Mouse (Mus musculus): ENCODE data around the gene Phldb3.
A peak's percentile ranks its signal among the peaks of the same experiment; 100 is the strongest.

Gene Phldb3

DNA sequence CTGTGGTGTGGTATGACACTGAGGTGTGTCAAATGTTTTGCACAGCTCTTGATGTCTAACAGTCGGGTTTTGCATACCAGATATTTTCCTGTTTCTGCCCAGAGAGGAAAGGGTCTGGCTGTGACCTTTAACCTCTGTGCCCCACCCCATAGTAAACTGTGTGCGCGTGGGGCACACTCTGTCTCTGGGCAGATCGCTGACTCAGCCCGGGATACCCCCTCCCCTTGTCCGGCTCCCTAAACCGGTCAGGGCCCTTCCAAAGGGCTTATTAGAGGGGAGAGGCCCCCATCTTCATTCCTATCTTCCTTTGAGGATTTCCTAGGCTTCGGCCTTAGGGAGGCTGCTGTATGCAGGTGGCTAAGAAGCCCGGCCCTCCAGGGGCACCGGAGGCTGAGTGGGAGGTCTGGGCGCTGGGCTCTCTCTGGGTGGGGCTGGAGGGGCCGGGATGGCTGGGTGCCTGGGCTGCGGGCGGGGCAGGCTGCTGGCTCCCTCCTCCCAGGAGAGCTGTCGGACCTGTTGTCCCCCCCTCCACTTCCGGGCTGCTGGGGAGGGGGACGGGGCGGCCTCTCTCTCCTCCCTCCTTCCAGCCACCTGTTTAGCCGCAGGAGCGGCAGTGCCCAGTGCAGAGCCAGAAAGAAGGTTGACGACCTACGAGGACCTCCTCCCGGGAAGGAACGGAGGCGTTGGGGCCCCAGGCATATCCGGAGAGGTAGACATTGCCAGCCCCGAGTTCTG is at the start of gene Phldb3:
Gene Phldb3, plus strand, starts transcription at position 620 of the 735 bp plus-strand sequence.
- no peak for DNase-seq (ENCODE audit: low spot score)

DNA sequence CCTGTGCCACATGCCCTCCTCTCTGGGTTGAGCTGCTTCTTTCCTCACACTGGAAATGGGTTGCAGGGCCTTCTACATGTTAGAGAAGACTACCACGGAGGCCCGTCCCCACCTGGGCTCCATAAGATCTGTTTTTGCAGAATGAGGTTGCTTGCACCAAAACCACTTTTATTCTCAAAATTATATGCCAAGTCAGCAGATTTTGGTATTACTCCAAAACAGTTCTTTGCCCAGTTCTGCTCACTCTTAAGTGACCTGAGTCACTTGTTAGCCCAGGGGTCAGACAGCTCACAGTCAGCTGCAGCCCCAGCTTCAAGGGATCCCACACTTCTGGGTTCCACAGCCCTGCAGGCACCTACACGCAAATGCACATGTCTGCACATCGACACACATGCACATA is 49.1 kb upstream of the Phldb3 start:
- no peak for DNase-seq (ENCODE audit: low spot score)

DNA sequence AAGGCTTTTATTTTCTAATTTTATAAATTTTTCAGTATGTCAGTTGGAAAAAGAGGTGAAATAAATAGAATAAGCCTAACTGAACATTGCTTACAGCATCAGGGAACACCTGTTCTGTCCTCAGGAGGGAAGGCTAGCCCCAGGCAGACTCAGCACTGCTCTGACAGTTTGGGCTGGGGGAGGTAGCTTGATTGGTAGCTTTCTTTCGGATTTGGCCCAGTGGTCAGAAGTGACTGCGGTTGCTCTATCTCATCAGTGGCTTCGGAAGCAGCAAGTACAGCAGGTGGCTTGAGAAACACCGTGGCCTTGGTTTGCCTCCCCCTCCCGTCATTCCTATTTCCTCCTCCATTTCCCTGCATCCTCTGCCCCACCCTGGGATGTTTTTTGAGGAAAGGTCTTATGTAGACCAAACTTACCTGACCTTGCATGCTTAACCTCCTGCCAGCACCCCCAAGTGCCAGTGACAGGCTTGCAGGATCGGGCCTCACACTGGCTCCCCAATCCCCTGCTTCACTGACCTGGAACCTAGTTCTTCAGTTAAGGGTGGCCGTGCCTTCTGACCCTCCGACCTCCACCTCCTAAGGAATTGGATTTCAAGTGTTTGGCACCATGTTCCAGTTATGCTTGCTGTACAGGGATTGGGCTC is 47.2 kb upstream of the Phldb3 start:
- no peak for DNase-seq (ENCODE audit: low spot score)

DNA sequence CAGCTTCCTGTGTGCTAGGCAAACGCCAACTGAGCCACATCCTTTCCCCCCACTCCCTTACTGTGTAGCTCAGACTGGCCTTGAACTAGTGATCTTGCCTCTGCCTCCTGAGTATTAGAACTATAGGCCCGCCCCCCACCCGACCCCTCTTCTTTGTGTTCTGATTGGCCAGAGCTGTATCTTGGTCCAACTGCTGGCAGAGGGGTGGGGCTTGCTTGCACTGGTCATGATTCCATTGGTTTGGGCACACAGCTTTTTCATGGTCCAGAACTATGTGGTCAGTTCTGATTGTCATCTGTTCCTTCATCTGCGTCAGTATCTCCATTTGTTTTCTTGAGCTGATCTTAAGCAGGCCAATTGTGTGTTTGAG is 46.7 kb upstream of the Phldb3 start:
- DNase-seq (ENCODE audit: low spot score): no peak

DNA sequence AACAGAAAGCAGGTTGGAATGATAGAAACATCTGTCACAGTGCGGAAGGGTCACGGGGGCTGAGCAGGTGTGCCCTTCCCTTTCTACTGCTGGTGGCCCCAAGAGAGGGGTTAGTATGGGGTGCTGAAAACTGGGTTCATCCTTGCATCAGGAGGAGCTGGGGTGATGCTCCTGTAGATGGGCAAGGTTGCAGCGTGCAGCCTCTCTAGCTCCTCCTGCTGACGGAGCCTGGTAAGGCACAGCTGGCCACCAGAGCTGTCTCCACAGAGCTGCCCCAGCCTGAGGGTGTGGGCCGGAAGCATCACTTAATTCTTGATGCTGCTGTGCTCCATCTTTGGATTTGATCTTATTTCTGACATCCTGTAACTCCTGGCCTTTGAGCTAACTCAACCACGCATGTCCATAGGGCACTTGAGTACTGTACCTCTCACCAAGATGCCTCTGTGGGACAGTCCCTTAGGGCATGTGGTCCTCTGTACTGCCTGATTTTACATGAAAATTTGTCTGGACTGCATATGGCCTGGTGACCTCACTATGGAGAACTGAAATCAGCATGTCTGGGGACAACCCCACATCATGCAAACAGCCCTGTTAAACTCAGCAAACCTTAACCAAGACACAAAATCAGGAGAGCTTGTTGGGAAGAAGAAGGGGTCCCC is 45.8 kb upstream of the Phldb3 start:
- DNase-seq (ENCODE audit: low spot score): peak; percentile 72

DNA sequence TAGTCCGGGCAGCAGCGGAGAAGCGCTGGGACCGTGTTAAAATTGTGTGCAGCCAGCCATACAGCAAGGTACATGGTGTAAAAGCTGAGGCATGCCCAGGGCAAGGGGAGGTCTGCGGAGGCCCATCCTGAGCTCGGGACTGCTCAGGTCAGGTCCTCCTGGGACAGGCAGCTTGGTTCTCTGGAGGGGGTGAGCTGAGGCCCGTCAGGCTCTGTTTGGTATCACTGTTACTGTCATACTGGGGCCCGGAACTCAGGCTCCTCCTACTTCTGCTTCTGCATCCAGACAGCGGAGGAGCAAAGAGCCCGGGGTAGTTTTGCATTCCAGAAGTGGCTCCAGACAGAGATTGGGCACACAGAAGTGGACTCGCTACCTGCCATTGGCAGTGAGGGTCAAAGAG is 44.9 kb upstream of the Phldb3 start:
- no peak for DNase-seq (ENCODE audit: low spot score)

DNA sequence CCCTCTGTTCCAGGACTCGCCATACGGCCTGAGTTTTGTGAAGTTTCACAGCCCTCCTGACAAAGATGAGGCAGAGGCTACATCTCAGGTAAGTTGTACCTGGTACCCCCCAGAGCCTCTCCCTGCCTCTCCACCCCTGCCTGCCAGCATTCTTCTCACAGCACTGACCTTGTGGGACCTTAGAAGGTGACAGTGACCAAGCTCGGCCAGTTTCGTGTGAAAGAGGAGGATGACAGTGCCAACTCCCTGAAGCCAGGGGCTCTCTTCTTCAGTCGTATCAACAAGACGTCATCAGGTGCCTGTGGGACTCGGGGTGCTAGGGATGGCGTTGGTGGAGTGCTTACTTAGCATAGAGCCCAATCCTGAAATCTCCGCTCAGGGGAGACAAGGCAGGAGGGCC is 44.4 kb upstream of the Phldb3 start:
- DNase-seq (ENCODE audit: low spot score): no peak

DNA sequence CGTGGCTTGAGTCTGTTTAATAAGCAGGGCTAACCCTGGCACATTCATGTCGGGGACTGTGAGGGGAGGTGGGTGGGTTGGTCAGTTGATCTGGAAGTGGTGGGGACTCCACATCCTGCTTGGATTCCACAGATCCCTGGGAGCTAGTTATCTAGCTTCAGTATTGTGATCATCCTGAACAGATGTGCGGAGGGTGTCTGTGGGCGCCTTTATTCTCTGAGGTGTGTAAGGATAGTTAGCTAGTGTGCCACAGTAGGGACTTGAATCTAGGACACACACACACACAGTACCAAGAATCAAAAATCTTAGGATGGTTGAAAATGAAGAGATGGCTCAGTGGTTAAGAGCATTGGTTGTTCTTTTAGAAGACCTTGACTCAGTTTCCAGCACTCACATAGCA is 42.1 kb upstream of the Phldb3 start:
- no peak for DNase-seq (ENCODE audit: low spot score)

DNA sequence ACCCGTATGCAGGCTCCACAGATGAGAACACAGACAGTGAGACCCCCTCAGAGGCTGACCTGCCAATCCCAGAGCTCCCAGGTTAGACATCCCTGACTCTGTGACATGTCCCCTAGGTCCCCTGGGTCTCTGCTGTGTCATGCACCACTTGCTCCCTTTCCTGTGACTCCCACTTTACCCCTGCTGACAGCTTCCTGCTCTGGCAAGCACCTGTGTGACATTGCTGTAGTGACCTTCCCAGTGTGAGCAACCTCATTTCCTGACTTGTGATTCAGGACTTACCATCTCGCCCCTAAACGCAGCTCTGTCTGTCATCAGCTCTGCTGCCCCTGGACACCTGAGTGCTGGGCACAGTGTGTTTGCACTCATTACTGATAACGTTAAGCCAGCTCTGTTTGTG is 39.5 kb upstream of the Phldb3 start:
- no peak for DNase-seq (ENCODE audit: low spot score)

DNA sequence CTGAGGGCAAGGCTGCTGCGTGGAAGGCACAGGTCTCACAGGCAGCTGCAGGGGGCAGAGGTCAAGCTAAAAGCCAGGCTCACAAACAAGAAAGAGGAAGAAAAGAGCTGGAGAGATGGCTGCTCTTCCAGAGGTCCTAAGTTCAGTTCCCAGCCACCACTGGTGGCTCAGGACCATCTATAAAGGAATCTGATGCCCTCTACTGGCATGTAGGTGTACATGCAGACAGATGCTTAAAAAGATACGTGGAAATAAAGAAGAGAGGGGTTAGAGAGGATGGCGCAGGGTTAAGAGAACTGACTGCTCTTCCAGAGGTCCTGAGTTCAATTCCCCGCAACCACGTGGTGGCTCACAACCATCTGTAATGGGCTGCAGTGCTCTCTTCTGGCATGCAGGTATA is 38.1 kb upstream of the Phldb3 start:
- peak; percentile 65 for DNase-seq (ENCODE audit: low spot score)

DNA sequence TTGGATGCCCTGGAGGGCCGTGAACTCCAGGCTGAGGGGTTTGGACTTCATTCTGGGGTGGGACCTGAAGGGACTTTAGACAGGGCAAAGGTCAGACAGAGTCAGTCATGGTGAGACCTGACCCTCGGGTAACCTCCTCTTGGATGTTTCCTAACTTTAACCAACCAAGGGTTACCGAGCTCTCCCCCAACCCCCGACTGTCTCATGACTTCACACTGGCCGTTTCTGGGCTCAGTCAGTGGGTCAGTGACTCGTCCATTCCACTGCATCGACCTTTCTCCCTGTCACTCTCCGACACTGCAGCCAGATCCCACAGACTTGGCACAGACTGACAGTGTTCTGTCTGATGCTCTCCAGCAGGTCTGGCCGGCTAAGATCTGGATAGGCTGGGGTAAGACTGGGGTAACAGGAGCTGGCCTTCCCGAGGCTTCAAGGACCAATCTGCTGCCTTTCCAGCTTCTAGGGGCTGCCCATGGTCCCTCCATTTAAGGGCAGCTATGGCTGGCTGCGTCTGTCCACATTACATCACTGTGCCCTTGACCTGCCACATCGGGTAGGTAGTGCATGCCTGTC is 36.3 kb upstream of the Phldb3 start:
- no peak for DNase-seq (ENCODE audit: low spot score)

DNA sequence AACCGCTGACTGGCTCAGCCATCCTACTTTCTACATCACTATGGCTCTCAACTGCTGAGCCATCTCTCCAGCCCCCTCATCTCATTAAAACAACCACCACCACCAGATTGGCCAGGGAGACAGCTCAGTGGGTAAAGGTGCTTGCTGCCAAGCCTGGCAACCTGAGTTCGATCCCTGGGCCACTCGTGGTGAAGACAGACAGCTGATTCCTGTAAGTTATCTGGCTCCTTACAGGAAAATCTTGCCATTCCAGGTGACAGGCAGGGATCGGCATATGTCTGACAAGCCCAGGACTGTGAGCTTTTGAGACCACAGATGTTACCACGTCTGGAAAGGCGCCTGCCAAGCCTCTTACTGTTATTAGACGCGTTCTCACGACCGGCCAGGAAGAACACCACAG is 32.8 kb upstream of the Phldb3 start:
- no peak for DNase-seq (ENCODE audit: low spot score)

DNA sequence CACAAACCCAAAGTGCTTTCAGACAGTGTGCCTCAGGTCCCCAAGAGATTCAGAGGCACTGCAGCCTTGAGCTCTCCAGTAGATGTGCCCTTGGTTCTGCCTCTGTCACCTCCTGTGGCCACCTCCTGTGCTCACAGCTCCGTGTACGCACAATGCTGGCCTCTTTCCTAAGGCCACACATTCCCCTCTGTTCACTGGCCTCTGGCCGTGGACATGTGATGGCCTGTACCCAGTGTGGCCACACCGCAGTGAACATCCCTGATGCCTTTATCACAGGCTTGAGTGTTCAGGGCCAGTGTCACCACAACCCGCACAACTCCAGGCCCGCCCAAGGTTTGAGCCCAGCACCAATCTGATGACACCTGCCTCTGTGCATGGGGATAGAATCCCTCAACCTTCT is 25.7 kb upstream of the Phldb3 start:
- DNase-seq (ENCODE audit: low spot score): no peak

DNA sequence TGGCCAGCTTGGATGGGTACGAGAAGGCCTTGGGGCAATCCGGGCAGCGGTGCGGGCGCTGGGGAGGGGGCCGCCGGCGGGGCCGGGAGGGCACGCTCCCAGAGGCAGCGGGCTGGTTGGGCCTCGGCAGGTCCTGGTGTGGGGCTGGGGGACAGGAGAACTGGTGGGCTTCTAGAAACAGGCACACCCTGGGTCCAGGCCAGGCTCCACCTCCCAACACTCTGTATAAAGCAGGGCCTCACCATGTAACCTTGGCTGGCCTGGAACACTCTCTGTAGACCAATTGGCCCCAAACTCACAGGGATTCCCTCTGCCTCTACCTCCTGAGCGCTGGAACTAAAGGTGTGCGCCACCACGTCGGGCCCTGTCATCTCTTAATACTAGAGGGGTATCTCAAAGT is 24.6 kb upstream of the Phldb3 start:
- DNase-seq (ENCODE audit: low spot score): no peak

DNA sequence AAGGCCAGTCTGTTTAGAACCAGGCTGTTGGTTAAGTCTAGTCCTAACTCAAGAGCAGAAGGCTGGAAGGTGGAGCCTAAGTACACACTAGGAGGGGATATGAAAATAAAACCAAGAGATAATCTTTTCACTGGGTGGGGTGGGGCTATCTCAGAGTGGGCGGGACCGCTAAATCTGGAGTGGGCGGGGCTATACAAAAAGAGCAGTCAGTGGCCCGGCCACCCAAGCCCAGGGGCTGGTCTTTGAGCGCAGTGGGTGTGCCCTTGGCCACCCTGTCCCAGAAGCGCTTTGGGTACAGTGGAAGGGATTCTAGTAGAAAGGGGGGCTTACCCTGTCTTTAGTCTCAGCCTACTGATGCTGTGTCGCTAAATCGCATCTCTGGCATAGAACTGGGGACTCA is 23.7 kb upstream of the Phldb3 start:
- peak; percentile 17 for DNase-seq (ENCODE audit: low spot score)

DNA sequence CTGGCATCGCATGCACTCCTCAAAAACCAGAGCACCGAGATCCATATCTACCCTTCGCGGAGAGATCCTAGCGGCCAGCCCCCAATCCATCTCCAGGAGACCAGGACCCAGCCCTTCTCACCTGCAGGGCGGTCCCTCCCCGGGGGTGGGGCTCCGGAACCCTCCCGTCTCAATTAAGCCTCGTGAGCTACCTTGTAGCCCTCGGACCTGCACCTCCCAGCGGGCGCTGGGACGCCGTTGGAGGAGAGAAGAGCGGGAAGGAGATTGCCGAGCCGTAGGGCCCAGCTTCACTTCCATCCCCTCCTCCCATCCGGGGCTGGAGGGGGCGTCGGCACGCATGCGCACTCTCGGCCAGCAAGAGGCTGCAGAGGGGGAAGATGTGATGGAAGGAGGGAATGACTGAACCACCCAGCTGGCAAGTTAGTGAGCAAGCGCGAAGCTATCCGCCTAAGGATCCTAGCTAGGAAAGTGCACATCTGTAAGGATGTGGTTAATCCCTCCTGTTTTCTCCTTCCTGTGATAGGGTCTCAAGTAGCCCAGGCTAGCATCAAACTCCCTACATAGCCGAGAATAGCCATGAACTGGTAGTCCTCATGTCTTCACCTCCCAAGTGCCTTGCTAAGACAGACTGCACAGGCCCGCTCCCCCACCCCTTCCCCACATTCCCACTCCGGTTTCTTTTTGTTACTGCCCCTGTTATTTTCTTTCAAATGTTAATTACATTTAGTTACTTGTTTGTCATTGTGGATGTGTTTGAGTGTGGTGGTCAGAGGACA is 23.0 kb upstream of the Phldb3 start, which contains the start of the genes Ethe1 and Zfp575:
Gene Ethe1, plus strand, starts transcription at position 214 of the 776 bp plus-strand sequence.
Gene Zfp575, minus strand, starts transcription at position 312 of the 776 bp plus-strand sequence.
- DNase-seq (ENCODE audit: low spot score): peak; percentile 77

DNA sequence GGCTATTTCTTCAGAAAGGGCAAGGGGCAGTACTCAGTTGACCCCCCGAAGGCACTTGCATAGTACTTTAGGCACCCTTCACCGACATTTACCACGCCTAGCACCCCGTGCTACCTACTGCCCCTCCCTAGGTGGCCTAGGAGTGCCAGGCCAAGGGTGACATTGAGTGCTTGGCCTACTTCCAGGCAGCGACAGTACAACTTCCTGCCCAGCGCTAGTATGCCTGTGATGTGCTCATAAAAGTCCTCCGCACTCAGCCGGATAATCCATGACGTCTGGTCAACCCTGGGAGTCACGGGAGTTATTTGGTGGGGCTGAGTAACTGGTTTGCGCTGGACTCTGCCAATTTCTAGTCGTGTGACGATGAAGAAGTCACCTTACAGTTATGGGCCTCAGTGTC is 22.2 kb upstream of the Phldb3 start:
- no peak for DNase-seq (ENCODE audit: low spot score)

DNA sequence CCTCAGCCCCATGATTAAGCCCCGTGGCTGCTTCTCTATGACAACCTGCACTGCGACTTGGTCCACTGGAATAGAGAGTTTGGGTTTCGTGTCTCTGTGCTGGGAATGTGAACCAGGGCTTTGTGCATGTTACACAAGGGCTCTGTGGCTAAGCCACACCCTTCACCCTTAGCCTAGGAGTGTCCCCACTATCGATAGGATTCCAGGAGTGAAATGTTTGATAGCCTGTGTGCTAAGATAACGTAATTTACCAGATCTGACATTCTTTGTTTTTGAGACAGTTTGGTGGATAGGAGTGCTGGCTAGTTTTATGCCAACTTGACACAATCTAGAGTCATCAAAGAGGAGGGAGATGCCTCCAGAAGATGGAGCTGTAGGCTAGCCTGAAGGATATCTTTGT is 18.8 kb upstream of the Phldb3 start:
- no peak for DNase-seq (ENCODE audit: low spot score)

DNA sequence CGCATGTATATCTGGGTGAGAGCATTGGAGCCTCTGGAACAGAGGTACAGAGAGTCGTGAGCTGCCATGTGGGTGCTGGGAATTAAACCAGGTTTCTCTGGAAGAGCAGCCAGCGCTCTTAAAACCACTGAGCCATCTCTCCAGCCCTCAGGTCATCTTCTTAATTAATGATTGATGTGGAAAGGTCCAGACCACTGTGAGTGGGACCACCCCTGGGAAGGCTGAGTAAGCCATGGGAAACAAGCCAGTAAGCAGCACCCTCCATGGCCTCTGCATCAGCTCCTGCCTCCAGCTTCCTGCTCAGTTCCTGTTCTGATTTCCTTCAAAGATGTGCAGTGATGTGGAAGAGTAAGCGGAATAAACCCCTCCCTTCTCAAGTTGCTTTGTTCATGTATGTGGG is 18.4 kb upstream of the Phldb3 start:
- DNase-seq (ENCODE audit: low spot score): no peak

DNA sequence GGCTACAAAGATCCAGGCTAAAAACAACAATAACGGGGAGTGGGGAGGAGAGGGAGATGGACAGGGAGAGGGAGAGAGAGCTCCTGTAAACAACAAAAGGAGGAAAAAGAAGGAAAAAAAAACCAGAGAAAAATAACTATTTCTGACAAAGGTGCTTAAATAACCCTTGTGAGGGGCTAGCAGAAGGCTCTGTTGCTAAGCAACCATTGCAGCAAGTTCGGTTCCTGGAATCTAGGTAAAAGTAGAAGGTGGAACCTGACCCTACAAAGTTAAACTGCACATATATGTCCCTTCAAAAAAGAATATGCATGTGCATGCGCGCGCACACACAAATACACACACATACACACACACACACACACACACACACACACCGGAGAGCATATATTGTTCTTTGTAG is 17.8 kb upstream of the Phldb3 start:
- no peak for DNase-seq (ENCODE audit: low spot score)

DNA sequence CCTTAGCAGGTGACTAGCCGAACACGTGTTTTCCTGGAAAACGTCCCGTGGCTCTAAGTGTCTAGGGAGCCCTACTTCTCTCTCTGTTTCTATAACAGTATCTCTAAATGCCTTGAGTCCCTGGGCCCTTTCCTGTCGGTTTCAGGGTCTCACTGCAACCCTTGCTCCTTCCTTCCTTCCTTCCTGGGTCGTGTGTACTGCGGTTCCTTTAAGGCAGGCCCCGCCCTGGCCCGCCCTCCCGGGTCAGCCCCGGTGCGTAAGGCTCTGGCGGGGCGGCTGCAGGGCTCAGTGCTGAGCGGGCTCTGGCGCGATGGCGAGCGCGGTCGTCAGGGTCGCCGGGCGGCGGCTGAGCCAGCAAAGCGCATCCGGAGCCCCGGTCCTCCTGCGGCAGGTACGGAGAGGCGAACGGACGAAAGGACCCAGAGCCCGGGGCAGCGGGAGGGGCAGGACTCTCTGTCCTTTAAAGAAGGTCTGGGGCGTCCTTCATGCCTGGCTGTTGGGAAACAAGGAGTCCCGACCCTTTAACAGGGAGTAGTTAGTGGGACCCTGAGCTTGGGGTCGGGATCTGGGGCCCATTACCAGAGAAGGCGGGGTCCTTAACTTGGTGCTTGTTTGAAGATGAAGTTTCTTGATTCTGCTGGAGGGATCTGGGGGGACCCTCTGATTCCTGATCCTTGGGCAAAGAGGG is 16.8 kb upstream of the Phldb3 start:
- DNase-seq (ENCODE audit: low spot score): peak; percentile 84
